Mouse (Mus musculus) myocyte (in vitro differentiated cells): ENCODE results near the gene Dnph1. TPM values are rescaled to one million over a fixed set of nuclear protein-coding genes. Genes with fewer than 3 reads are reported as not detected.

Experiments
- H3K27me3 ChIP-seq: one replicate; pipeline ENCODE4 v1.6.1; 2011; ENCODE audit not compliant: control insufficient read depth, insufficient read depth, insufficient read length
- H3K36me3 ChIP-seq: one replicate; pipeline ENCODE4 v1.6.1; 2011; ENCODE audit not compliant: control insufficient read depth, insufficient read depth
- H3K4me2 ChIP-seq: one replicate; pipeline ENCODE4 v1.6.1; 2011; ENCODE audit warnings: low read depth, control low read depth
- H3K4me3 ChIP-seq: one replicate; pipeline ENCODE4 v1.5.1; 2011; ENCODE audit warnings: mild to moderate bottlenecking, control low read depth, moderate library complexity
- H3K79me2 ChIP-seq: one replicate; pipeline ENCODE4 v1.6.1; 2011; ENCODE audit not compliant: control insufficient read depth, insufficient read depth
- H3ac ChIP-seq: one replicate; pipeline ENCODE4 v1.6.1; 2011; ENCODE audit not compliant: control insufficient read depth, insufficient read length
- CEBPB ChIP-seq: IDR thresholded peaks from 2 replicates; pipeline ENCODE4 v1.6.1; 2011; ENCODE audit warnings: mild to moderate bottlenecking, moderate library complexity; ENCODE audit not compliant: poor library complexity, insufficient read depth, severe bottlenecking
- E2F4 ChIP-seq: IDR thresholded peaks from one replicate; pipeline ENCODE4 v1.6.1; 2011; ENCODE audit warnings: mild to moderate bottlenecking, control low read depth, moderate library complexity; ENCODE audit not compliant: insufficient read depth
- MAX ChIP-seq: IDR thresholded peaks from one replicate; pipeline ENCODE4 v1.6.1; 2011; ENCODE audit warnings: low read depth, mild to moderate bottlenecking, control low read depth
- MYOD1 ChIP-seq, 3 experiments: IDR thresholded peaks; one replicate each; pipeline ENCODE4 v1.6.1; 2011; ENCODE audit warnings: control low read depth in 2 of 3, low read depth in 2 of 3, mild to moderate bottlenecking in 2 of 3, moderate library complexity in 1 of 3; ENCODE audit not compliant: insufficient read length in 2 of 3, control insufficient read depth in 1 of 3
- MYOG ChIP-seq, 3 experiments: IDR thresholded peaks; one replicate each; pipeline ENCODE4 v1.6.1; 2011; ENCODE audit warnings: control low read depth in 2 of 3, low read depth in 2 of 3, mild to moderate bottlenecking in 2 of 3; ENCODE audit not compliant: insufficient read length in 2 of 3, control insufficient read depth in 1 of 3, insufficient read depth in 1 of 3
- POLR2A ChIP-seq: IDR thresholded peaks from one replicate; pipeline ENCODE4 v1.6.1; 2011; ENCODE audit warnings: low read depth, mild to moderate bottlenecking, control low read depth, moderate library complexity; ENCODE audit not compliant: insufficient read length
- POLR2AphosphoS2 ChIP-seq: IDR thresholded peaks from one replicate; pipeline ENCODE4 v1.6.1; 2011; ENCODE audit warnings: low read depth, control low read depth; ENCODE audit not compliant: insufficient read length
- REST ChIP-seq: IDR thresholded peaks from one replicate; pipeline ENCODE4 v1.6.1; 2011; ENCODE audit warnings: mild to moderate bottlenecking, control low read depth, moderate library complexity; ENCODE audit not compliant: insufficient read depth, insufficient read length
- SRF ChIP-seq: IDR thresholded peaks from one replicate; pipeline ENCODE4 v1.6.1; 2011; ENCODE audit warnings: low read depth; ENCODE audit not compliant: control insufficient read depth, insufficient read length
- TCF12 ChIP-seq: IDR thresholded peaks from one replicate; pipeline ENCODE4 v1.6.1; 2011; ENCODE audit warnings: mild to moderate bottlenecking, control low read depth; ENCODE audit not compliant: poor library complexity, insufficient read depth, severe bottlenecking
- TCF3 ChIP-seq: IDR thresholded peaks from one replicate; pipeline ENCODE4 v1.6.1; 2011; ENCODE audit warnings: low read depth, control low read depth; ENCODE audit not compliant: insufficient read length
- USF1 ChIP-seq: IDR thresholded peaks from one replicate; pipeline ENCODE4 v1.6.1; 2011; ENCODE audit warnings: low read depth, mild to moderate bottlenecking, control low read depth, moderate library complexity
- polyA plus RNA-seq: library from polyadenylated mRNA; unstranded; fragments of >200 nt; fragmentation: generic; extraction: Trizol; gene quantifications from one replicate; pipeline ENCODE4 v1.2.1, GENCODE M21; 2012; ENCODE audit warnings: missing spikeins

The Dnph1 gene
- polyA plus RNA-seq, 1 experiment = 22.6 TPM

DNA sequence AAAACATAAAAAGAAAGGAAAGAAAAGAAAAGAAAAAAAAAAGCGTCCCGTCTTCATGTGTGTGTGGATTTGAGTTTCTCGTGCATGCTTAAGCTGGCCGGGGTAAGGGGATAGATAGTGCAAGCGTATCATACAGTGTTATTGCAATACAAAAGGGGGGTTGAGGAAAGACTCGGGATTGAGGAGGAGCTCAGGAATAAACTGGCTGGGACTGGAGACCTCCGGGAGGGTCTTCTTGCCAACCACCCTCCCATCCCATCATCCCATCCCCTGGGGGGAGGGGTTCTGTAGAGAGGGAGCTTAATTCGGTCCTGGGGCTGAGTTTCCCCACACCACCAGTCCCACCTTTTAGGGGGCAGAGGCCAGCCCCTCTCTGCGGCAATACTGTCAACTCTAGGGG, 42.0 kb upstream of the Dnph1 start:
- H3K27me3 ChIP-seq = peaks cover 82% of the 10 kb centered on the region
- H3ac ChIP-seq = no peak overlapping the region
- TF ChIP-seq MAX = no peak
- TF ChIP-seq POLR2AphosphoS2 = no peak
- no peak for TF ChIP-seq TCF3
- no peak for TF ChIP-seq USF1
- TF ChIP-seq POLR2A = no peak
- TF ChIP-seq MYOD1 (IDR thresholded peaks at IDR 0.05; ENCODE audit: control insufficient read depth in 1 of 3, insufficient read length in 2 of 3, low read depth in 2 of 3) = no peak
- no peak for TF ChIP-seq E2F4
- no peak for TF ChIP-seq SRF
- TF ChIP-seq CEBPB = no peak
- TF ChIP-seq REST = no peak
- no peak for TF ChIP-seq MYOG (IDR thresholded peaks at IDR 0.05; ENCODE audit: control insufficient read depth in 1 of 3, insufficient read depth in 1 of 3, insufficient read length in 2 of 3, low read depth in 2 of 3)
- TF ChIP-seq TCF12 = no peak
- no peaks in the 10 kb centered on the region for H3K79me2 ChIP-seq
- no peaks in the 10 kb centered on the region for H3K36me3 ChIP-seq
- no peak overlapping the region for H3K4me3 ChIP-seq
- no peak overlapping the region for H3K4me2 ChIP-seq

DNA sequence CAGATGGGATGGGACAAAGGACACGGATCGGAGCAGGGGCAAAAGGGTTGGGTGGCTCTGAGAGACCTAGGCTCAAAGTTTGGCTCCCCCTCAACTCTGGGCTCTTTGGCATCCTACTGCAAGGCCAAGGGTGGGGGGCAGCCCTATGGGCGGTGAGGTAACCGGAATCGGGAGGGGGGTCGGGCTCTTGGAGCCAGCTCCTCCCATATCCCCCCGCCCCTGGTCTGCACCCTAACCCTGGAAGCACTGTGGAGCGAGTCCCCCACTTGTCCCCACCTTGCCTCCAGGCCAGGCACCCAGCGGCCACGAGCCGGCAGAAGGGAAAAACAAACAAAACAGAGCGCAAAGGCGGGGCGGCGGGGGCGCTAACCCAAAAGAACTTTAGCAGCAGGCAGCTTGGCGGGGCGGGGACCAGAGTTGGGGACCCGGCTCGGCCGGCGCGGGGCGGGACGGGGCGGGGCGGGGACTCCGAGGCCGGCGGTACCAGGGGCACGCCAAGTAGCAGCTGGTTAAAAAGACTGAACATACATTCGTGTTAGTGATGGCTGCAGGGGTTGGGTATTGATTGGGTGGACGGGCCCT, 41.3 kb upstream of the Dnph1 start:
- Histone ChIP-seq H3K36me3 (no peaks in the 10 kb centered on the region), H3K4me2 (no peak overlapping the region), H3K79me2 (no peaks in the 10 kb centered on the region), H3ac (no peak overlapping the region), H3K27me3 (peaks cover 83% of the 10 kb centered on the region), H3K4me3 (no peak overlapping the region)
- TF ChIP-seq TCF12 (no peak), MAX (no peak), POLR2AphosphoS2 (no peak)

DNA sequence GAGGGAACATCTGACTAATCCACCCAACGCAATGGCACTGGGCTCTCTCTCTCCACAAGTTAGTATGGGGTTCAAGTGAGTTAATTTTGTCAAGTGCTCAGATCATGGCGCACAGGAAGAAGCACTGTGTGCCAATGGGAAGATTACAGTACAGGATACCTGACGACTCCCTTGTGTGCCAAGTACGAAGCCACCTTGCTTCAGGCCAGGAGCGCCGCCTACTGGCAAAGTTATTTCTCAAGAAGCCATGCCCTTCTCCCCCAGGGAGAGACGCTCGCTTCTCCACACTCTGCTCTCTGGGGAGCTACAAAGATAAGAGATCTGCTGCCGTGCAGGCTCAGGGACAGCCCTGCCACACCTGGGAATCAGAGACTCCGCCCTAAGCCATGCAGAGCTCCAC, 38.7 kb upstream of the Dnph1 start:
- Histone ChIP-seq H3K27me3 (peaks cover 95% of the 10 kb centered on the region), H3K36me3 (no peaks in the 10 kb centered on the region), H3K79me2 (no peaks in the 10 kb centered on the region), H3ac (no peak overlapping the region), H3K4me2 (no peak overlapping the region), H3K4me3 (no peak overlapping the region)
- TF ChIP-seq MYOG (IDR thresholded peaks at IDR 0.05; ENCODE audit: control insufficient read depth in 1 of 3, insufficient read depth in 1 of 3, insufficient read length in 2 of 3, low read depth in 2 of 3) (no peak), E2F4 (no peak), MYOD1 (IDR thresholded peaks at IDR 0.05; ENCODE audit: control insufficient read depth in 1 of 3, insufficient read length in 2 of 3, low read depth in 2 of 3) (no peak), TCF12 (no peak), SRF (no peak), REST (no peak), USF1 (no peak), POLR2AphosphoS2 (no peak), TCF3 (no peak), POLR2A (no peak), CEBPB (no peak), MAX (no peak)

DNA sequence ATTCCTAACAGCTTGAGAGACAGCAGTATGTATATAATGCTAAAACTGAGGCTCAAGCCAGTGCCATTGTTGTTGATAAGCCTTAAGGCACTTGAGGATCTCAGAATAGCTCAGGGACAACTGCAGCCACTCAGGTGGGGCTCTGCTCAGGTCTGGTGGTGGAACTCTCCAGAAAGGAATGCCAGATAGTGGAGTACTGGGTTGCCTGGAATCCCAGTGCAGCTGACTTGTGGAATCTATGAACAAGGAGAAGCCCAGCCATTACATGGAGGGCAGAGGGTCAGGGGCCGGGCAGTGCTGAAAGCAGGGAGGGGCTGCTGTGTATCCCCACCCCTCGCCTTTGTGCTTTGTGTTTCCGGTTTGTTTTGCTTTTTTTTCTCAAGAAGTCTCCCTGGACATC, 38.1 kb upstream of the Dnph1 start:
- Histone ChIP-seq H3K79me2 (no peaks in the 10 kb centered on the region), H3K36me3 (no peaks in the 10 kb centered on the region), H3ac (no peak overlapping the region), H3K4me2 (no peak overlapping the region), H3K27me3 (peaks cover 94% of the 10 kb centered on the region), H3K4me3 (no peak overlapping the region)
- no peak for TF ChIP-seq REST
- TF ChIP-seq TCF12 = no peak
- TF ChIP-seq MYOD1 (IDR thresholded peaks at IDR 0.05; ENCODE audit: control insufficient read depth in 1 of 3, insufficient read length in 2 of 3, low read depth in 2 of 3) = no peak
- no peak for TF ChIP-seq MAX
- no peak for TF ChIP-seq POLR2AphosphoS2
- no peak for TF ChIP-seq E2F4

DNA sequence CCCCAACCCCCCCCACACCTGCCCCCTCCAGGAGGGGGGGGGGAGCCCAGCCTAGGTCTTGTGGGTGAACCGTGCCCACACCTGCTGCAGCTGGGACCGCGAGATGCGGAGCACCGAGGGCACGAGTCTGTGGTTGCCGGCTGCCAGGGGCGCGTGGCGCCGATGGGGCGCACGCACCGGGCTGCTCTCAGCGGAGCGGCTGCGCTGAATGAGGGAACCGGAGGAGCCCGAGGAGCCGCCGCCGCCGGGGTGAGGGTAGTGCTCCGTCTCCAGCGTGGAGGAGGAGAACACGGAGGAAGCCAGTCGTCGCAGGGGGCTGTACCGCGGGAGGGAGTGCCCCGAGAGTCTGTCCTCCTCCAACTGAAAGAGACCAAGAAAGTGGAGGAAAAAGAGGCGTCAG, 35.8 kb upstream of the Dnph1 start:
- H3K4me3 ChIP-seq = no peak overlapping the region
- no peaks in the 10 kb centered on the region for H3K36me3 ChIP-seq
- no peak overlapping the region for H3ac ChIP-seq
- no peak overlapping the region for H3K4me2 ChIP-seq
- TF ChIP-seq MYOG (IDR thresholded peaks at IDR 0.05; ENCODE audit: control insufficient read depth in 1 of 3, insufficient read depth in 1 of 3, insufficient read length in 2 of 3, low read depth in 2 of 3) (peak in 1 of 3 experiments; percentile 34), REST (no peak)
- peaks cover 90% of the 10 kb centered on the region for H3K27me3 ChIP-seq
- no peaks in the 10 kb centered on the region for H3K79me2 ChIP-seq
